Mouse (Mus musculus) limb, embryonic 11.5 days (tissue): ENCODE data around the gene Mpnd. TPM values are rescaled to one million over a fixed set of nuclear protein-coding genes. Genes with fewer than 3 reads are reported as not detected.

Source experiments
- ATAC-seq: fragments of 200-750 bp; cut with Nextera tagmentation; 2 replicates; pipeline ENCODE4 v1.8.0; 2017; ENCODE audit warnings: low read depth; ENCODE audit not compliant: insufficient number of reproducible peaks, low FRiP score, low TSS enrichment
- DNase-seq: peaks from one replicate; pipeline ENCODE4 v3.0.0-alpha.2; 2015; ENCODE audit warnings: low spot score
- H3K27ac ChIP-seq: fragments of 300-500 bp; sonication (generic); replicated peaks from 2 replicates; pipeline ENCODE4 v1.5.1; 2014; ENCODE audit warnings: low read depth, mild to moderate bottlenecking, low read length
- H3K27me3 ChIP-seq: fragments of 300-500 bp; sonication (generic); 2 replicates; pipeline ENCODE4 v1.6.1; 2014; ENCODE audit warnings: mild to moderate bottlenecking, low read length, mixed read lengths; ENCODE audit not compliant: control insufficient read depth, insufficient read depth
- H3K36me3 ChIP-seq: fragments of 300-500 bp; sonication (generic); 2 replicates; pipeline ENCODE4 v1.6.1; 2014; ENCODE audit warnings: mild to moderate bottlenecking, low read length, moderate library complexity, mixed read lengths; ENCODE audit not compliant: control insufficient read depth, insufficient read depth
- H3K4me1 ChIP-seq: fragments of 300-500 bp; sonication (generic); 2 replicates; pipeline ENCODE4 v1.6.1; 2014; ENCODE audit warnings: low read length, mixed read lengths; ENCODE audit not compliant: control insufficient read depth, insufficient read depth
- H3K4me2 ChIP-seq: fragments of 300-500 bp; sonication (generic); 2 replicates; pipeline ENCODE4 v1.6.1; 2014; ENCODE audit warnings: low read depth, mild to moderate bottlenecking, moderate library complexity; ENCODE audit not compliant: severe bottlenecking
- H3K4me3 ChIP-seq: fragments of 300-500 bp; sonication (generic); 2 replicates; pipeline ENCODE4 v1.5.1; 2014; ENCODE audit warnings: low read depth, low read length
- H3K9ac ChIP-seq: fragments of 300-500 bp; sonication (generic); 2 replicates; pipeline ENCODE4 v1.6.1; 2014; ENCODE audit warnings: mild to moderate bottlenecking, low read length
- H3K9me3 ChIP-seq: fragments of 300-500 bp; sonication (generic); 2 replicates; pipeline ENCODE4 v1.6.1; 2016; ENCODE audit warnings: low read length; ENCODE audit not compliant: control insufficient read depth
- WGBS: fragments of 180-500 bp; shearing (Covaris S2); extraction: QIAGEN DNeasy Blood & Tissue Kit; methylation state at CpG from one replicate; pipeline ENCODE4 v1.1.7; 2014; 5-methylcytosine and 5-hydroxymethylcytosine counted together
- polyA plus RNA-seq: library from polyadenylated mRNA; unstranded; fragments of >200 nt; fragmentation: Nextera tagmentation; extraction: Ambion mirVana; gene quantifications from 2 replicates; pipeline ENCODE4 v1.2.1, GENCODE M21; 2014

Mpnd gene
- 137 and 142 TPM in 2 replicates for polyA plus RNA-seq

DNA sequence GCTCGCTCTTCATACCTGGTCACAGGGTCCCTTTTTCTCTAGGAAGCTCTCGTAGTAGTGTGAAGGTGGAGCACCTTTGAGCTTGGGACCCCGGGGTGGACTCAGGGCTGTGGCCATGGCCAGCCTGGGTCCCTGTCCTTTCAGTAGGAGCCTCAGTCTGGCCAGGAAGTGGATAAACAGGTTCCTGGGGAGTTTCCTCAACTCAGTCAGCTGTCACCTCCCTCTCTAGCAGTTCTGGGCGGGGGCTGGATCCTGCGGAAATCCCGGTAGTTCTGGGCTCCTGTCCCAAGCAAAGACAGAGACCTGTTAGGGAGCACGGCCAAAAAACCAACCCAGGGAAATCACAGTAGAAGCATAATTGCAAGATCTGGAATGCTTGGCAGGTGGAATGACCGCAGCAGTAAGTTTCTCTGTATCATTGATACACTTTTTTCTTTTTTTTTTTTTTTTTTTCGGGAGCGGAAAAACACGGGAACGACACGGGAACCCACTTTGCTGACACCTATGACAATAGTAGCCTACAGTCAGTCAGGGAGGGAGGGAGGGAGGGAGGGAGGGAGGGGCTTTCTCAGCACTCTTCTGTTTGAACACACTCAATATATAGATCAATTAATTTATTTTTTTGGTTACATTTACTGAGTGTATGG lies at the start of gene Mpnd, which contains the start of gene Stap2:
Mpnd (plus strand) TSS at position 297 of the 647 bp plus-strand sequence.
Stap2 (minus strand) TSS at position 170 of the 647 bp plus-strand sequence.
- 45% methylated on average over 13 of the region's 13 CpGs for WGBS
- Histone ChIP-seq H3K4me3 (no peak within 1 kb of the TSS), H3K9me3 (peaks cover 3% of the 10 kb centered on the region), H3K4me1 (peaks cover 18% of the 10 kb centered on the region), H3K36me3 (no peaks in the 10 kb centered on the region), H3K27ac (0 out of 2 replicates have a peak within 1 kb of the TSS, but pooled peaks have one; percentile 26), H3K9ac (no peak within 1 kb of the TSS), H3K27me3 (peaks cover 6% of the 10 kb centered on the region; the same call in 1 of the 2 replicates), H3K4me2 (peak within 1 kb of the TSS; percentile 7; the same call in 1 of the 2 replicates)
- DNase-seq, result peak; percentile 63
- no peak for ATAC-seq

- ATAC-seq (peak; percentile 23), DNase-seq (peak; percentile 84)
- Histone ChIP-seq H3K4me1 (no peaks in the 10 kb centered on the region), H3K27me3 (0 out of 2 replicates have a peak, but pooled peaks cover 3% of the 10 kb centered on the region), H3K4me3 (peak overlapping the region; percentile 35), H3K27ac (no peak overlapping the region), H3K9me3 (no peaks in the 10 kb centered on the region), H3K4me2 (peak overlapping the region; percentile 54), H3K36me3 (no peaks in the 10 kb centered on the region; the same call in 1 of the 2 replicates), H3K9ac (peak overlapping the region; percentile 38; the same call in 1 of the 2 replicates)
- WGBS, result under 1% methylated on average over 26 of the region's 26 CpGs
These were observed 49.4 kb upstream of the Mpnd start for GRCm38 (mm10) chr17:55956129-55956528.

DNA sequence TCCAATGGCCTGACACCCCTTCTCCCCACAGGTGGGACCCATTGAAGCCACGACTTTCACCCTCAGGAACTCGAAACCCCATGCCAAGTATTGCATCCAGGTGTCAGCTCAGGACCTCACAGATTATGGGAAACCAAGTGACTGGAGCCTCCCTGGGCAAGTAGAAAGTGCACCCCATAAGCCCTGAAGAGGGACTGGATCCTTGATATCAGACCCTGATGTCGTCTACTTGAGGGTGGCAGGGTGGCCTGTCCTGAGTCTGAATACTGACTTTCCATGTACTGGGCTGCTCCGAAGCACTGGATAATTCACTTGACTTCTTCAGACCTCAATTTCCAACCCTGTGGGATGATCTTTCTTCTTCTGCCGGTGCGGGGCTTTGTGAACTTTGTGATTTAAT lies 48.9 kb upstream of the Mpnd start:
- no peaks in the 10 kb centered on the region; the same call in 1 of the 2 replicates for H3K36me3 ChIP-seq
- peak overlapping the region; percentile 35 for H3K4me3 ChIP-seq
- H3K9me3 ChIP-seq, result no peaks in the 10 kb centered on the region
- DNase-seq (no peak), ATAC-seq (no peak)
- WGBS, result 31% methylated on average over 6 of the region's 6 CpGs
- no peaks in the 10 kb centered on the region for H3K4me1 ChIP-seq
- no peak overlapping the region for H3K9ac ChIP-seq
- peak overlapping the region; percentile 54 for H3K4me2 ChIP-seq
- no peak overlapping the region for H3K27ac ChIP-seq
- H3K27me3 ChIP-seq, result 0 out of 2 replicates have a peak, but pooled peaks cover 3% of the 10 kb centered on the region

- DNase-seq (peak; percentile 86), ATAC-seq (no peak)
- Histone ChIP-seq H3K27ac (no peak overlapping the region), H3K9me3 (no peaks in the 10 kb centered on the region), H3K4me2 (no peak overlapping the region), H3K27me3 (0 out of 2 replicates have a peak, but pooled peaks cover 3% of the 10 kb centered on the region), H3K4me3 (no peak overlapping the region), H3K9ac (no peak overlapping the region), H3K4me1 (no peaks in the 10 kb centered on the region), H3K36me3 (peaks cover 3% of the 10 kb centered on the region; the same call in 1 of the 2 replicates)
- 17% methylated on average over 9 of the region's 9 CpGs for WGBS
These were observed 48.3 kb upstream of the Mpnd start for GRCm38 (mm10) chr17:55957168-55957567.

GRCm38 (mm10) chr17:55957726-55958583 lies 47.6 kb upstream of the Mpnd start:
- 83% methylated on average over 13 of the region's 13 CpGs for WGBS
- H3K36me3 ChIP-seq, result peaks cover 3% of the 10 kb centered on the region; the same call in 1 of the 2 replicates
- DNase-seq (no peak), ATAC-seq (no peak)
- H3K27ac ChIP-seq, result no peak overlapping the region
- no peaks in the 10 kb centered on the region for H3K9me3 ChIP-seq
- no peaks in the 10 kb centered on the region for H3K4me1 ChIP-seq
- peak overlapping the region; percentile 57; the same call in 1 of the 2 replicates for H3K9ac ChIP-seq
- H3K27me3 ChIP-seq, result 0 out of 2 replicates have a peak, but pooled peaks cover 3% of the 10 kb centered on the region
- H3K4me2 ChIP-seq, result peak overlapping the region; percentile 65
- peak overlapping the region; percentile 37 for H3K4me3 ChIP-seq

DNA sequence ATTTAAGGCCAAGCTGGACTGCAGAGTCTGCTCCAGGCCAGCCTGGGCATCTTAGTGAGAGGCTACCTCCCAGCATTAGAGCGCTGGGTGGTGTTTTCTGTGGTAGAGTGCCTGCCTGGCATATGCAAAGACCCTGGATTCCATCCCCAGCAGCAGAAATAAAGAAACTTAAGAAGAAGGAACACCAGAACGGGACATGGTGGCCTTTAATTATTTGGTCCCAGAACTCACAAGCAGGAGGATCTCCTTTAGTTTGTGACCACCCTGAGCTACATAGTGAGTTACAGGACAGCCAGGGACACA lies 47.0 kb upstream of the Mpnd start:
- H3K27ac ChIP-seq, result peak overlapping the region; percentile 88
- H3K9ac ChIP-seq, result peak overlapping the region; percentile 57; the same call in 1 of the 2 replicates
- H3K4me2 ChIP-seq, result peak overlapping the region; percentile 65
- H3K27me3 ChIP-seq, result 0 out of 2 replicates have a peak, but pooled peaks cover 3% of the 10 kb centered on the region
- H3K4me1 ChIP-seq, result no peaks in the 10 kb centered on the region
- no peak for DNase-seq
- H3K9me3 ChIP-seq, result no peaks in the 10 kb centered on the region
- ATAC-seq, result no peak
- 27% methylated on average over 2 of the region's 2 CpGs for WGBS
- peaks cover 3% of the 10 kb centered on the region; the same call in 1 of the 2 replicates for H3K36me3 ChIP-seq
- H3K4me3 ChIP-seq, result peak overlapping the region; percentile 37

DNA sequence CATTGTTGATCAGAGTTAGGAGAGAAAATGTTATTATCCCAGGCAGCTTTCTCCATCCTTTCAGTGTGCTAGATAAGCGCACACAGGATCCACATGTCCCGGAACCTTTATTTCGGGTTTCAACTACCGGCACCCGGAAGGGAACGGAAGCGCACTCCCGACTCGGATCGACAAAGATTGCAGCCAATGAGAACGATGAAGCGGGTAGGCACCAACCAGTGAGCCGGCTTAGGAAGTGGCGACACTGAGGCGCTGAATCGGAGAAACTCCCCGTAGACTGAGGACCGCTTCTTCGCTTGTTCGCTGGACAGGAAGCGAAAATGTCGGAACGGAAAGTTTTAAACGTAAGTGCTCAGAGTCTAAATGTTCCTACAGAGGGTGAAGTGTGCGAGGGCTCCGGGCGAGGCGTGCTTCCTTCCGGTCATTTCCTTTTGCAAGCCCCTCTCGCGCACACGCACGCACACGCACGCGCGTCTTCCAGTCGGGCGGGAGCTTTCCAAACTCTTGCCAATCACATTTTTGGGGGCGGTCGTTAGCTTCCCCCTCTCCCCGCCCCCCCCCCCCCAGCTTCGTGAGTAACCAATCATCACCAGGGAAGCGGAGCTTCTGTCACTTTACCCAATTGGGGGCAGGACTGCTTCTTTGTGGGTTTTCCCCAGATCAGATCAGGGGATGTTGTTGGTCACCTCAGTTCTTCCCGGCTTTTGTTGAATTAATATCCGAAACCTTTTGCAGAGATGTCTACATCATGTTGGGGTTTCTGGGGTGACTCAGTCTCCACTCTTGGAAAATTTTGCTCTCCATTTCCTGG lies 46.4 kb upstream of the Mpnd start, which contains the start of gene Yju2:
Yju2 (plus strand) TSS at position 182 of the 811 bp plus-strand sequence.
- Histone ChIP-seq H3K9ac (peak within 1 kb of the TSS; percentile 57), H3K27ac (peak within 1 kb of the TSS; percentile 88), H3K4me1 (no peaks in the 10 kb centered on the region), H3K4me2 (peak within 1 kb of the TSS; percentile 65), H3K4me3 (peak within 1 kb of the TSS; percentile 37), H3K36me3 (peaks cover 5% of the 10 kb centered on the region; the same call in 1 of the 2 replicates), H3K27me3 (0 out of 2 replicates have a peak, but pooled peaks cover 2% of the 10 kb centered on the region), H3K9me3 (no peaks in the 10 kb centered on the region)
- ATAC-seq (peak; percentile 89), DNase-seq (peak; percentile 96)
- under 1% methylated on average over 46 of the region's 46 CpGs for WGBS
